28 mouse cellular contexts compared by ENCODE assay signal in genomic region chr4:130672161-130672560, GRCm38 (mm10). TPM values are rescaled to one million over a fixed set of nuclear protein-coding genes. Genes with fewer than 3 reads are reported as not detected.
DNase-seq lines count a peak whose midpoint lies in the region; ATAC-seq and TF ChIP-seq lines count a peak whose summit lies in the region.
"Had no signal": no experiment of that assay in that cellular context is flagged by ENCODE, and none has a peak within 500 bp of the region (broad histone marks: within the 10 kb centered on the region; RNA-seq: fewer than 3 reads in every experiment).

No protein-coding gene starts in this region.

- peak overlapping the region; percentile 5; the same call in 1 of the 2 replicates for H3K27ac ChIP-seq in heart, postnatal 0 days (ENCODE audit: low read depth)
- H3K27ac ChIP-seq in midbrain, embryonic 11.5 days (ENCODE audit: low read depth, low read length): no peak overlapping the region
- no peak overlapping the region for H3K27ac ChIP-seq in midbrain, embryonic 14.5 days (replicated peaks; ENCODE audit: low read depth, low read length)
- H3K27ac ChIP-seq in lung, embryonic 16.5 days (ENCODE audit: low read length): no peak overlapping the region
- H3K27ac ChIP-seq: forebrain, embryonic 15.5 days; heart, embryonic 13.5 days; hindbrain, embryonic 14.5 days; midbrain, embryonic 13.5 days had no signal

- no peak for TF ChIP-seq EP300 in heart, postnatal 0 days (IDR thresholded peaks at IDR 0.05; ENCODE audit: low read depth)

- no peak overlapping the region for H3K9ac ChIP-seq in heart, postnatal 0 days (replicated peaks; ENCODE audit: low read depth, low read length)
- H3K9ac ChIP-seq in midbrain, embryonic 11.5 days (ENCODE audit: low read length): no peak overlapping the region
- no peak overlapping the region for H3K9ac ChIP-seq in midbrain, embryonic 14.5 days (replicated peaks; ENCODE audit: low read length)
- no peak overlapping the region for H3K9ac ChIP-seq in lung, embryonic 16.5 days (ENCODE audit: low read length)
- H3K9ac ChIP-seq: forebrain, embryonic 15.5 days; heart, embryonic 13.5 days; hindbrain, embryonic 14.5 days; lung, embryonic 14.5 days; midbrain, embryonic 13.5 days had no signal

- no peaks in the 10 kb centered on the region for H3K27me3 ChIP-seq in heart, postnatal 0 days (ENCODE audit: control insufficient read depth, insufficient read depth, low read length)
- no peaks in the 10 kb centered on the region for H3K27me3 ChIP-seq in midbrain, embryonic 11.5 days (ENCODE audit: control insufficient read depth, insufficient read depth, low read length)
- H3K27me3 ChIP-seq in midbrain, embryonic 14.5 days (ENCODE audit: control insufficient read depth, insufficient read depth, low read length): no peaks in the 10 kb centered on the region
- no peaks in the 10 kb centered on the region for H3K27me3 ChIP-seq in lung, embryonic 16.5 days (ENCODE audit: control insufficient read depth, insufficient read depth, low read depth, low read length)
- H3K27me3 ChIP-seq: forebrain, embryonic 15.5 days; heart, embryonic 13.5 days; megakaryocyte, embryonic 14.5 days; midbrain, embryonic 13.5 days had no signal

- intact Hi-C loops in heart, postnatal 10 days (cut with DNase I): no loop called here
- intact Hi-C loops in left cerebral cortex, postnatal 25 days (cut with DNase I): no loop called here

- no peak overlapping the region for H3K4me2 ChIP-seq in heart, postnatal 0 days (ENCODE audit: low read depth, low read length)
- H3K4me2 ChIP-seq in midbrain, embryonic 11.5 days: no peak overlapping the region
- no peak overlapping the region for H3K4me2 ChIP-seq in midbrain, embryonic 14.5 days (ENCODE audit: low read length)
- no peak overlapping the region for H3K4me2 ChIP-seq in lung, embryonic 16.5 days (ENCODE audit: low read depth, low read length)
- H3K4me2 ChIP-seq: forebrain, embryonic 15.5 days; heart, embryonic 13.5 days; hindbrain, embryonic 14.5 days; lung, embryonic 14.5 days; midbrain, embryonic 13.5 days had no signal

- ATAC-seq in heart, postnatal 0 days (ENCODE audit: insufficient read depth, low read depth): no peak
- ATAC-seq in midbrain, embryonic 11.5 days (ENCODE audit: low FRiP score): no peak
- no peak for ATAC-seq in midbrain, embryonic 14.5 days (ENCODE audit: low FRiP score, low TSS enrichment)
- 0 out of 2 replicates have a peak, but pooled peaks have one; percentile 17 for ATAC-seq in lung, embryonic 16.5 days (ENCODE audit: low read depth)
- ATAC-seq: CD4-positive, CD25-positive, alpha-beta regulatory T cell, adult 4 months; forebrain, embryonic 15.5 days; intestine, postnatal 0 days; midbrain, embryonic 13.5 days had no signal

- H3K4me1 ChIP-seq in heart, postnatal 0 days (ENCODE audit: control insufficient read depth, insufficient read depth): peaks cover 11% of the 10 kb centered on the region; the same call in 1 of the 2 replicates
- peaks cover 3% of the 10 kb centered on the region; the same call in 1 of the 2 replicates for H3K4me1 ChIP-seq in midbrain, embryonic 11.5 days (ENCODE audit: control insufficient read depth, insufficient read depth, low read length)
- peaks cover 21% of the 10 kb centered on the region for H3K4me1 ChIP-seq in midbrain, embryonic 14.5 days (ENCODE audit: control insufficient read depth, insufficient read depth, low read length)
- peaks cover 9% of the 10 kb centered on the region for H3K4me1 ChIP-seq in lung, embryonic 16.5 days (replicated peaks; ENCODE audit: control insufficient read depth, insufficient read depth, low read length)

- no peaks in the 10 kb centered on the region for H3K9me3 ChIP-seq in heart, postnatal 0 days (replicated peaks; ENCODE audit: control insufficient read depth, low read length)
- no peaks in the 10 kb centered on the region for H3K9me3 ChIP-seq in midbrain, embryonic 11.5 days (ENCODE audit: control insufficient read depth, low read length)
- H3K9me3 ChIP-seq in midbrain, embryonic 14.5 days (ENCODE audit: control insufficient read depth, low read length): no peaks in the 10 kb centered on the region
- H3K9me3 ChIP-seq in lung, embryonic 16.5 days (ENCODE audit: control insufficient read depth, low read length): no peaks in the 10 kb centered on the region
- H3K9me3 ChIP-seq: forebrain, embryonic 15.5 days; heart, embryonic 13.5 days; megakaryocyte, embryonic 14.5 days; midbrain, embryonic 13.5 days had no signal

- no peak overlapping the region for H3K4me3 ChIP-seq in heart, postnatal 0 days (ENCODE audit: low read depth, low read length)
- no peak overlapping the region for H3K4me3 ChIP-seq in midbrain, embryonic 11.5 days (ENCODE audit: low read depth, low read length)
- H3K4me3 ChIP-seq in midbrain, embryonic 14.5 days (replicated peaks; ENCODE audit: low read depth, low read length): no peak overlapping the region
- H3K4me3 ChIP-seq in lung, embryonic 16.5 days (ENCODE audit: low read length): no peak overlapping the region
- H3K4me3 ChIP-seq: forebrain, embryonic 15.5 days; heart, embryonic 13.5 days; megakaryocyte, embryonic 14.5 days; midbrain, embryonic 13.5 days had no signal

- H3K36me3 ChIP-seq in heart, postnatal 0 days (replicated peaks; ENCODE audit: control insufficient read depth, insufficient read depth, low read length): peaks cover 38% of the 10 kb centered on the region
- peaks cover 25% of the 10 kb centered on the region for H3K36me3 ChIP-seq in midbrain, embryonic 11.5 days (ENCODE audit: control insufficient read depth, insufficient read depth, low read length)
- peaks cover 56% of the 10 kb centered on the region for H3K36me3 ChIP-seq in midbrain, embryonic 14.5 days (ENCODE audit: control insufficient read depth, insufficient read depth, low read length)
- peaks cover 34% of the 10 kb centered on the region for H3K36me3 ChIP-seq in lung, embryonic 16.5 days (ENCODE audit: control insufficient read depth, insufficient read depth, low read length)

- no peak for TF ChIP-seq CTCF in heart, postnatal 0 days (IDR thresholded peaks at IDR 0.05; ENCODE audit: low read depth)

- DNase-seq in heart, postnatal 0 days (ENCODE audit: low spot score): no peak
- no peak for DNase-seq in heart, postnatal 10 days
- peak; percentile 81 for DNase-seq in midbrain, embryonic 11.5 days (ENCODE audit: low spot score, missing footprints)
- DNase-seq in midbrain, embryonic 14.5 days: no peak
- peak; percentile 55 for DNase-seq in lung, postnatal 36 days
- DNase-seq in left cerebral cortex, postnatal 25 days (ENCODE audit: low spot score in 2 of 2): no peak
- DNase-seq in left cerebral cortex, adult 8-10 months (ENCODE audit: low spot score in 2 of 2): no peak
- DNase-seq: adrenal gland, postnatal 10 days; cerebellum, adult 11 months; cerebellum, adult 9-10 months; cerebellum, postnatal 36 days; gastrocnemius, postnatal 25 days; heart, adult 18-20 months; kidney, adult 9 months; kidney, postnatal 14 days; layer of hippocampus, adult 9-11 months; left cerebral cortex, postnatal 4 days; lung, embryonic 14.5 days; right cerebral cortex, postnatal 14 days; thymus, postnatal 4 days had no signal

RNA-seq across cellular contexts. Expression of gene Pum1, which starts 9.0 kb away (rescaled TPM):
- total RNA-seq in heart, postnatal 0 days (2014; rRNA removed; ENCODE audit: low replicate concordance): 59.5 and 62.4 TPM in 2 replicates
- 28.7 and 30.1 TPM in 2 replicates for polyA plus RNA-seq in heart, postnatal 0 days (2015; fragmentation: Nextera tagmentation; extraction: Ambion mirVana)
- 10 to 100 TPM; 66.0 to 66.8 TPM for total RNA-seq in heart, postnatal 10 days (2021)
- 103 and 107 TPM in 2 replicates for polyA plus RNA-seq in midbrain, embryonic 11.5 days (2014; fragmentation: Nextera tagmentation; extraction: Ambion mirVana)
- 91.3 and 116 TPM in 2 replicates for polyA plus RNA-seq in midbrain, embryonic 14.5 days (2014; fragmentation: Nextera tagmentation; extraction: Ambion mirVana)
- polyA plus RNA-seq in lung, embryonic 16.5 days (2015; fragmentation: Nextera tagmentation; extraction: Ambion mirVana): 80.3 and 84.2 TPM in 2 replicates
- 100 to 1,000 TPM; 112 to 114 TPM for total RNA-seq in left cerebral cortex, postnatal 25 days (2021)
- total RNA-seq in left cerebral cortex, adult 8-10 months (2022): 100 to 1,000 TPM; 101 to 116 (median 106) TPM

Comparison
In these comparisons a context has a peak if more than half of its experiments do, and no peak if none do; other contexts are left out.
1. DNase-seq: peak in midbrain, embryonic 11.5 days (single experiment) and lung, postnatal 36 days (single experiment); none in heart, postnatal 0 days (single experiment), heart, postnatal 10 days (0 of 2), midbrain, embryonic 14.5 days (single experiment), left cerebral cortex, postnatal 25 days (0 of 2) and left cerebral cortex, adult 8-10 months (0 of 2).